Mouse (Mus musculus): ENCODE data around the gene Tmed3. TPM values are rescaled to one million over a fixed set of nuclear protein-coding genes. Genes with fewer than 3 reads are reported as not detected.

Gene Tmed3
- polyA plus RNA-seq, 1 experiment from 2014 or later, result 65.9 TPM

GRCm38 (mm10) chr9:89695143-89695542 lies 9.7 kb downstream of the Tmed3 start:
- ATAC-seq, result no peak
- H3K9ac ChIP-seq (ENCODE audit: low read depth, low read length), result no peak overlapping the region
- H3K36me3 ChIP-seq (ENCODE audit: control insufficient read depth, insufficient read depth, low read length), result peaks cover 11% of the 10 kb centered on the region; the same call in 1 of the 2 replicates
- H3K4me1 ChIP-seq (ENCODE audit: control insufficient read depth, insufficient read depth, low read depth, low read length), result no peaks in the 10 kb centered on the region
- WGBS, result 94% methylated on average over 1 of the region's 1 CpGs
- H3K4me3 ChIP-seq (ENCODE audit: low read length), result no peak overlapping the region
- H3K27me3 ChIP-seq (replicated peaks; ENCODE audit: control insufficient read depth, insufficient read depth, low read length), result no peaks in the 10 kb centered on the region
- H3K4me2 ChIP-seq (ENCODE audit: low read length), result no peak overlapping the region
- no peak overlapping the region for H3K27ac ChIP-seq (ENCODE audit: low read depth, low read length)
- no peaks in the 10 kb centered on the region for H3K9me3 ChIP-seq (ENCODE audit: control insufficient read depth, low read length)

- H3K27ac ChIP-seq (ENCODE audit: low read depth, low read length), result no peak overlapping the region
- 97% methylated on average over 2 of the region's 2 CpGs for WGBS
These were observed 11.2 kb downstream of the Tmed3 start for GRCm38 (mm10) chr9:89693670-89694069.

GRCm38 (mm10) chr9:89689179-89689578 lies 15.7 kb downstream of the Tmed3 start:
- 0 out of 2 replicates have a peak, but pooled peaks have one; percentile 50 for ATAC-seq
- Histone ChIP-seq H3K9me3 (ENCODE audit: control insufficient read depth, low read length) (no peaks in the 10 kb centered on the region), H3K4me3 (ENCODE audit: low read length) (no peak overlapping the region), H3K4me2 (ENCODE audit: low read length) (no peak overlapping the region), H3K4me1 (ENCODE audit: control insufficient read depth, insufficient read depth, low read depth, low read length) (no peaks in the 10 kb centered on the region), H3K27ac (ENCODE audit: low read depth, low read length) (no peak overlapping the region), H3K27me3 (replicated peaks; ENCODE audit: control insufficient read depth, insufficient read depth, low read length) (no peaks in the 10 kb centered on the region), H3K36me3 (ENCODE audit: control insufficient read depth, insufficient read depth, low read length) (no peaks in the 10 kb centered on the region), H3K9ac (ENCODE audit: low read depth, low read length) (no peak overlapping the region)
- WGBS, result 61% methylated on average over 1 of the region's 1 CpGs

More at GRCm38 (mm10) chr9:89693670-89694069, 11.2 kb downstream of the Tmed3 start:
- no peak overlapping the region for H3K9ac ChIP-seq (ENCODE audit: low read depth, low read length)
- no peak for ATAC-seq
- no peaks in the 10 kb centered on the region for H3K9me3 ChIP-seq (ENCODE audit: control insufficient read depth, low read length)
- no peak overlapping the region for H3K4me3 ChIP-seq (ENCODE audit: low read length)
- no peaks in the 10 kb centered on the region for H3K27me3 ChIP-seq (replicated peaks; ENCODE audit: control insufficient read depth, insufficient read depth, low read length)
- no peak overlapping the region for H3K4me2 ChIP-seq (ENCODE audit: low read length)
- H3K4me1 ChIP-seq (ENCODE audit: control insufficient read depth, insufficient read depth, low read depth, low read length), result no peaks in the 10 kb centered on the region
- 0 out of 2 replicates have a peak, but pooled peaks cover 1% of the 10 kb centered on the region for H3K36me3 ChIP-seq (ENCODE audit: control insufficient read depth, insufficient read depth, low read length)

- H3K9me3 ChIP-seq (ENCODE audit: control insufficient read depth, low read length), result no peaks in the 10 kb centered on the region
- H3K4me1 ChIP-seq (ENCODE audit: control insufficient read depth, insufficient read depth, low read depth, low read length), result no peaks in the 10 kb centered on the region
- WGBS, result 59% methylated on average over 10 of the region's 10 CpGs
- H3K27ac ChIP-seq (ENCODE audit: low read depth, low read length), result no peak overlapping the region
- H3K9ac ChIP-seq (ENCODE audit: low read depth, low read length), result no peak overlapping the region
- H3K4me2 ChIP-seq (ENCODE audit: low read length), result no peak overlapping the region
- peak; percentile 73 for ATAC-seq
- H3K27me3 ChIP-seq (replicated peaks; ENCODE audit: control insufficient read depth, insufficient read depth, low read length), result no peaks in the 10 kb centered on the region
- no peak overlapping the region for H3K4me3 ChIP-seq (ENCODE audit: low read length)
- H3K36me3 ChIP-seq (ENCODE audit: control insufficient read depth, insufficient read depth, low read length), result no peaks in the 10 kb centered on the region
These were observed 17.2 kb downstream of the Tmed3 start for GRCm38 (mm10) chr9:89687503-89688226.

- Histone ChIP-seq H3K9ac (ENCODE audit: low read depth, low read length) (no peak overlapping the region), H3K27me3 (replicated peaks; ENCODE audit: control insufficient read depth, insufficient read depth, low read length) (no peaks in the 10 kb centered on the region), H3K4me2 (ENCODE audit: low read length) (no peak overlapping the region), H3K4me1 (ENCODE audit: control insufficient read depth, insufficient read depth, low read depth, low read length) (no peaks in the 10 kb centered on the region), H3K27ac (ENCODE audit: low read depth, low read length) (no peak overlapping the region), H3K9me3 (ENCODE audit: control insufficient read depth, low read length) (no peaks in the 10 kb centered on the region), H3K36me3 (ENCODE audit: control insufficient read depth, insufficient read depth, low read length) (no peaks in the 10 kb centered on the region), H3K4me3 (ENCODE audit: low read length) (no peak overlapping the region)
- no peak for ATAC-seq
- WGBS, result 74% methylated on average over 2 of the region's 2 CpGs
These were observed 18.6 kb downstream of the Tmed3 start for GRCm38 (mm10) chr9:89686262-89686661.

GRCm38 (mm10) chr9:89678974-89679373 lies 25.9 kb downstream of the Tmed3 start:
- H3K27ac ChIP-seq (ENCODE audit: low read depth, low read length), result no peak overlapping the region

GRCm38 (mm10) chr9:89674014-89674618 lies 30.8 kb downstream of the Tmed3 start:
- Histone ChIP-seq H3K4me2 (ENCODE audit: low read length) (no peak overlapping the region), H3K27me3 (replicated peaks; ENCODE audit: control insufficient read depth, insufficient read depth, low read length) (no peaks in the 10 kb centered on the region), H3K9ac (ENCODE audit: low read depth, low read length) (no peak overlapping the region), H3K4me3 (ENCODE audit: low read length) (no peak overlapping the region), H3K9me3 (ENCODE audit: control insufficient read depth, low read length) (no peaks in the 10 kb centered on the region), H3K27ac (ENCODE audit: low read depth, low read length) (no peak overlapping the region), H3K4me1 (ENCODE audit: control insufficient read depth, insufficient read depth, low read depth, low read length) (no peaks in the 10 kb centered on the region; the same call in 1 of the 2 replicates), H3K36me3 (ENCODE audit: control insufficient read depth, insufficient read depth, low read length) (no peaks in the 10 kb centered on the region)
- peak; percentile 89 for ATAC-seq
- 53% methylated on average over 3 of the region's 3 CpGs for WGBS

More at GRCm38 (mm10) chr9:89678974-89679373, 25.9 kb downstream of the Tmed3 start:
- Histone ChIP-seq H3K4me2 (ENCODE audit: low read length) (no peak overlapping the region), H3K4me3 (ENCODE audit: low read length) (no peak overlapping the region), H3K9me3 (ENCODE audit: control insufficient read depth, low read length) (no peaks in the 10 kb centered on the region), H3K4me1 (ENCODE audit: control insufficient read depth, insufficient read depth, low read depth, low read length) (no peaks in the 10 kb centered on the region; the same call in 1 of the 2 replicates), H3K9ac (ENCODE audit: low read depth, low read length) (no peak overlapping the region), H3K36me3 (ENCODE audit: control insufficient read depth, insufficient read depth, low read length) (no peaks in the 10 kb centered on the region), H3K27me3 (replicated peaks; ENCODE audit: control insufficient read depth, insufficient read depth, low read length) (no peaks in the 10 kb centered on the region)
- 59% methylated on average over 1 of the region's 1 CpGs for WGBS
- ATAC-seq, result peak; percentile 88

GRCm38 (mm10) chr9:89673402-89673801 lies 31.5 kb downstream of the Tmed3 start:
- Histone ChIP-seq H3K27ac (ENCODE audit: low read depth, low read length) (no peak overlapping the region), H3K4me1 (ENCODE audit: control insufficient read depth, insufficient read depth, low read depth, low read length) (no peaks in the 10 kb centered on the region; the same call in 1 of the 2 replicates), H3K36me3 (ENCODE audit: control insufficient read depth, insufficient read depth, low read length) (no peaks in the 10 kb centered on the region), H3K4me3 (ENCODE audit: low read length) (no peak overlapping the region), H3K9ac (ENCODE audit: low read depth, low read length) (no peak overlapping the region), H3K27me3 (replicated peaks; ENCODE audit: control insufficient read depth, insufficient read depth, low read length) (no peaks in the 10 kb centered on the region), H3K9me3 (ENCODE audit: control insufficient read depth, low read length) (no peaks in the 10 kb centered on the region), H3K4me2 (ENCODE audit: low read length) (no peak overlapping the region)
- no peak for ATAC-seq
- WGBS, result 97% methylated on average over 1 of the region's 1 CpGs

GRCm38 (mm10) chr9:89669878-89670277 lies 35.0 kb downstream of the Tmed3 start:
- ATAC-seq, result no peak
- Histone ChIP-seq H3K27me3 (replicated peaks; ENCODE audit: control insufficient read depth, insufficient read depth, low read length) (no peaks in the 10 kb centered on the region), H3K4me2 (ENCODE audit: low read length) (no peak overlapping the region), H3K27ac (ENCODE audit: low read depth, low read length) (no peak overlapping the region), H3K4me1 (ENCODE audit: control insufficient read depth, insufficient read depth, low read depth, low read length) (no peaks in the 10 kb centered on the region; the same call in 1 of the 2 replicates), H3K36me3 (ENCODE audit: control insufficient read depth, insufficient read depth, low read length) (no peaks in the 10 kb centered on the region), H3K4me3 (ENCODE audit: low read length) (no peak overlapping the region), H3K9ac (ENCODE audit: low read depth, low read length) (no peak overlapping the region), H3K9me3 (ENCODE audit: control insufficient read depth, low read length) (no peaks in the 10 kb centered on the region)
- whole genome bisulfite sequencing, result 75% methylated on average over 4 of the region's 4 CpGs
